Mouse (Mus musculus): ENCODE results near the gene Nxpe3. TPM values are rescaled to one million over a fixed set of nuclear protein-coding genes. Genes with fewer than 3 reads are reported as not detected.

Gene Nxpe3
- polyA plus RNA-seq (2015; fragmentation: Nextera tagmentation; extraction: Ambion mirVana): 0.47 and 0.71 TPM in 2 replicates

DNA sequence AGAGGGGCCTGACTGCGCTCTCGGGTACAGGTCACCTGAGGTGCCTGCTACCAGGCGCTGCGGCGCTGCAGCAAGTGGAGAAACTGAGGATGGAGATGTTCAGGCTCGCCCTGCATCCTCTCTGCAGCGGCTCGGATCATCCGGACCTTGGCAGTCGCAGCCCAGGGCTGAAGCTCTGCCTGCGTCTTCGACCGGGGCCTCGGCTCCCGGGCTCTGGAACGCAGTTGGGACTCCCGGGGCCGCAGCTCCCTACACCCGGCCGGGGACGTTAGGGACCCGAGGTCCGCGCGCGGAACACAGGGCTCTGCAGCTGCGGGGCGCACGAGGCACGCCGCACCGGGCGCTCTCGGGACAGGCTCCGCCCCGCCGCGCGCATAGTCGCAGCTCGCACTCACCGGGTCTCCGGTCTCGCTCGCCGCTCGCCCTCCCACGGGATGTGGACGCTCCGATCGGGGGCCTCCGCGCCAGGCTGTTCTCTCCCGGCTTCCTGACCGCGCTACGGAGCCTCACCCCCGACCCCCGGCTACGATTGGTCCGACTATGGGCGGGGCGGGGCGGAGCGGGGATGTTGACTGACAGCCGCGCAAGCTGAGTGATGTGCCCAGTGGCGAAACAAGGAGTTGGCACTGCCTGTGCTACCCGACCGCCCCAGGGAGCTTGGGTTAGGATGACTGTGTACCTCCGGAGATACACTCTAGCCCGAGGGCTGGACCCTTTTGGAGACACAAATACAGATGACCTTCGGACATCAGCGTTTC, at the start of gene Nxpe3:
Gene Nxpe3, minus strand, starts transcription at position 393 of the 758 bp plus-strand sequence.
- Histone ChIP-seq H3K9me3 (ENCODE audit: low read length) (no peaks in the 10 kb centered on the region), H3K4me2 (replicated peaks; ENCODE audit: low read depth, low read length) (peak within 1 kb of the TSS; percentile 85), H3K9ac (replicated peaks; ENCODE audit: low read depth) (peak within 1 kb of the TSS; percentile 37; the same call in 1 of the 2 replicates), H3K27ac (ENCODE audit: low read length) (peak within 1 kb of the TSS; percentile 85), H3K4me3 (ENCODE audit: low read depth, low read length) (peak within 1 kb of the TSS; percentile 55), H3K4me1 (ENCODE audit: insufficient read depth, low read depth, low read length) (0 out of 2 replicates have a peak, but pooled peaks cover 4% of the 10 kb centered on the region), H3K36me3 (ENCODE audit: insufficient read depth, low read length) (no peaks in the 10 kb centered on the region), H3K27me3 (replicated peaks; ENCODE audit: insufficient read depth, low read length) (no peaks in the 10 kb centered on the region)
- DNase-seq (ENCODE audit: low spot score) (peak; percentile 91), ATAC-seq (peak; percentile 93)
- TF ChIP-seq CTCF (IDR thresholded peaks at IDR 0.05) (peak; percentile 17), EP300 (IDR thresholded peaks at IDR 0.05) (no peak)
- 3% methylated on average over 55 of the region's 74 CpGs for WGBS

DNA sequence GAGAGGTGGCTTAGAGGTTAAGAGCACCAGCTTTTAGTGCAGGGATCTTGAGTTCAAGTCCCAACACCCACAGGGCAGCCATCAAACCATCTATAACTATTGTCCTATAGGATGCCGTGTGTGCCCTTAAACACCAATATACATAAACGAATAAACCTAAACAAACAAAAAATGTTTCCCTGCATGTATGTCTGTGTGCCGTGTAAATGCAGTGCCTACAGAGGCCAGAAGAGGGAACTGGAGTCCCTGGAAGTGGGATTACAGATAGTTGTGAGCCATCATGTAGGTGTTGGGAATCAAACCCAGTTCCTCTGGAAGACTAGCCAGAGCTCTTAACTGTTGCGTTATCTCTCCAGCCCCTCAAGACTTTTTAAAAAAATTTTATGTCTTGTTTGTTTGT, 45.7 kb upstream of the Nxpe3 start:
- no peak for DNase-seq (ENCODE audit: low spot score)
- H3K9ac ChIP-seq (replicated peaks; ENCODE audit: low read depth): no peak overlapping the region
- ATAC-seq: no peak
- no peak overlapping the region for H3K27ac ChIP-seq (ENCODE audit: low read length)
- no peaks in the 10 kb centered on the region for H3K27me3 ChIP-seq (replicated peaks; ENCODE audit: insufficient read depth, low read length)
- no peak for TF ChIP-seq CTCF (IDR thresholded peaks at IDR 0.05)
- H3K36me3 ChIP-seq (ENCODE audit: insufficient read depth, low read length): no peaks in the 10 kb centered on the region
- no peaks in the 10 kb centered on the region for H3K4me1 ChIP-seq (ENCODE audit: insufficient read depth, low read depth, low read length)
- H3K9me3 ChIP-seq (ENCODE audit: low read length): no peaks in the 10 kb centered on the region
- 86% methylated on average over 4 of the region's 4 CpGs for WGBS
- H3K4me2 ChIP-seq (replicated peaks; ENCODE audit: low read depth, low read length): no peak overlapping the region
- H3K4me3 ChIP-seq (ENCODE audit: low read depth, low read length): no peak overlapping the region

DNA sequence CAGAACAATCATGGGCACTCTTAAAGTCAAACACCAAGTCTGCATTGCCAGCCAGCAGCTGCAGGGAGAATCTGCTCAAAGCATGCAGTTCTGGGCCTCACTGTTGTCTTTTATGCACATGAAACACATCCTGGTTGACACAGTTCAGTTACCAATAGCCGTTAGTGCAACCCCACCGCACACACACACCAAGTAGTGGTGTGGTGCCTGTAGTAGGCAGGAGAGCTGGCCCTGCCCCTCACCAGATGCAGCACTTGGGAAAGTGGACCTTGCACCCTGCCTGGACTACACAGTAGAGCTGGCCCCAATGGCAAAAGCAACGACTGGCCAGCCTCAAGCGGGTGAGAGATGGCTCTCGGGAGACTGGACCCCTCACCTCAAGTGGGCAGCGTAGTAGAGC, 44.6 kb upstream of the Nxpe3 start:
- 79% methylated on average over 6 of the region's 6 CpGs for WGBS
- H3K4me2 ChIP-seq (replicated peaks; ENCODE audit: low read depth, low read length): no peak overlapping the region
- DNase-seq (ENCODE audit: low spot score): no peak
- H3K9me3 ChIP-seq (ENCODE audit: low read length): no peaks in the 10 kb centered on the region
- H3K4me3 ChIP-seq (ENCODE audit: low read depth, low read length): no peak overlapping the region
- ATAC-seq: no peak
- H3K4me1 ChIP-seq (ENCODE audit: insufficient read depth, low read depth, low read length): no peaks in the 10 kb centered on the region
- TF ChIP-seq EP300 (IDR thresholded peaks at IDR 0.05) (no peak), CTCF (IDR thresholded peaks at IDR 0.05) (no peak)
- H3K27me3 ChIP-seq (replicated peaks; ENCODE audit: insufficient read depth, low read length): no peaks in the 10 kb centered on the region
- H3K27ac ChIP-seq (ENCODE audit: low read length): no peak overlapping the region
- H3K36me3 ChIP-seq (ENCODE audit: insufficient read depth, low read length): no peaks in the 10 kb centered on the region
- H3K9ac ChIP-seq (replicated peaks; ENCODE audit: low read depth): no peak overlapping the region

DNA sequence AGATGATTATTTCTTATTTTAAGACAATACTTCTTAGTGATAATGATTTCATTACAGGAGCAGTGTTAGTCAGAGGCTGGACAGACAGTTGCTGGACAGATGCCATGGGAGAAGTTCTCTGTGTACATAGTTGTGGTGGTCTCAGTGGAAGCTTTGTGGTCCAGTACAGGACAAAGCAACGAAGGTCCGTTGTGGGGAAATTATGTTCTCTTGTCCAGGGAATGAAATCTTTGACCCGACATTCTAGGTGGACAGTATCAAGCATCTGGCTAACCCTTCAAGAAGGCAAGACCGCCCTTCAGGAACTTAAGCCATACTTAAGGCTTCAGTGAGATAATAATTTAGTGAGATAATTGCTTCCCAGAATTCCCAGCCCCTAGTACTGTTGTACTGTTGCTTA, 43.7 kb upstream of the Nxpe3 start:
- no peak overlapping the region for H3K4me2 ChIP-seq (replicated peaks; ENCODE audit: low read depth, low read length)
- no peak for ATAC-seq
- H3K27ac ChIP-seq (ENCODE audit: low read length): no peak overlapping the region
- no peak overlapping the region for H3K9ac ChIP-seq (replicated peaks; ENCODE audit: low read depth)
- TF ChIP-seq CTCF (IDR thresholded peaks at IDR 0.05) (no peak), EP300 (IDR thresholded peaks at IDR 0.05) (no peak)
- no peak overlapping the region for H3K4me3 ChIP-seq (ENCODE audit: low read depth, low read length)
- no peak for DNase-seq (ENCODE audit: low spot score)
- H3K9me3 ChIP-seq (ENCODE audit: low read length): no peaks in the 10 kb centered on the region
- 85% methylated on average over 4 of the region's 4 CpGs for WGBS
- H3K4me1 ChIP-seq (ENCODE audit: insufficient read depth, low read depth, low read length): no peaks in the 10 kb centered on the region
- H3K27me3 ChIP-seq (replicated peaks; ENCODE audit: insufficient read depth, low read length): no peaks in the 10 kb centered on the region
- no peaks in the 10 kb centered on the region for H3K36me3 ChIP-seq (ENCODE audit: insufficient read depth, low read length)

DNA sequence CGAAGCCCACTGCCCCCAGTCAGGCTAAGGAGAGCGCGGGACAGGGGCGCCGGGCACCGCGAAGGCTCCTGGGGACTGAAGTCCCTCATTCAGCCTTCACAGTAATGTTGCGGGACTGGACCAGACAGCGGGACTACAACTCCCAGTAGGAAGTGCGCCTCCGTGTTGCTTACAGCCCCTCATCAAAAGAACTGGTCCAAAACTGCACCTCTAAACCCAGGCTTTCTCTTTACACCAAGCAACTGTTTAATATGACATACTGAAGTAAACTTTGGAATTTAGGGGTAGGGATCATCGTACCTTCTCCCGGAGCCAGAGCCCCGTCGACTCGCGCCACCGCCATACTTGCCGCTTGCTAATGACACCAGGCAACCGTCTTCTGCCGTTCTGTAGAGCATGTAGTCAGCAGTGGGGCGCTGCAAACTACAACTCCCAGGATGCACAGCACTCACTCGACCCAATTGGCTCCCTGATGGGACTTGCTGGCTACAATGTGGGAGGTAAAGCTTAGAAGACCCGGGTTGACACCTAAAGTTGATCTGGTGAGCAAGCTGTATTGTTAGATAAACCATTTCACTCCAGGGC, 39.5 kb upstream of the Nxpe3 start, which contains the start of gene Cep97:
Gene Cep97, minus strand, starts transcription at position 403 of the 585 bp plus-strand sequence.
- Histone ChIP-seq H3K4me3 (ENCODE audit: low read depth, low read length) (peak within 1 kb of the TSS; percentile 77), H3K9me3 (ENCODE audit: low read length) (no peaks in the 10 kb centered on the region), H3K27ac (ENCODE audit: low read length) (no peak within 1 kb of the TSS), H3K4me2 (replicated peaks; ENCODE audit: low read depth, low read length) (peak within 1 kb of the TSS; percentile 81), H3K9ac (replicated peaks; ENCODE audit: low read depth) (peak within 1 kb of the TSS; percentile 56), H3K27me3 (replicated peaks; ENCODE audit: insufficient read depth, low read length) (no peaks in the 10 kb centered on the region), H3K36me3 (ENCODE audit: insufficient read depth, low read length) (no peaks in the 10 kb centered on the region), H3K4me1 (ENCODE audit: insufficient read depth, low read depth, low read length) (no peaks in the 10 kb centered on the region)
- ATAC-seq (peak; percentile 99), DNase-seq (ENCODE audit: low spot score) (peak; percentile 95)
- WGBS: under 1% methylated on average over 24 of the region's 24 CpGs
- TF ChIP-seq CTCF (IDR thresholded peaks at IDR 0.05) (peak; percentile 27; the same call in 1 of the 2 replicates), EP300 (IDR thresholded peaks at IDR 0.05) (no peak)

DNA sequence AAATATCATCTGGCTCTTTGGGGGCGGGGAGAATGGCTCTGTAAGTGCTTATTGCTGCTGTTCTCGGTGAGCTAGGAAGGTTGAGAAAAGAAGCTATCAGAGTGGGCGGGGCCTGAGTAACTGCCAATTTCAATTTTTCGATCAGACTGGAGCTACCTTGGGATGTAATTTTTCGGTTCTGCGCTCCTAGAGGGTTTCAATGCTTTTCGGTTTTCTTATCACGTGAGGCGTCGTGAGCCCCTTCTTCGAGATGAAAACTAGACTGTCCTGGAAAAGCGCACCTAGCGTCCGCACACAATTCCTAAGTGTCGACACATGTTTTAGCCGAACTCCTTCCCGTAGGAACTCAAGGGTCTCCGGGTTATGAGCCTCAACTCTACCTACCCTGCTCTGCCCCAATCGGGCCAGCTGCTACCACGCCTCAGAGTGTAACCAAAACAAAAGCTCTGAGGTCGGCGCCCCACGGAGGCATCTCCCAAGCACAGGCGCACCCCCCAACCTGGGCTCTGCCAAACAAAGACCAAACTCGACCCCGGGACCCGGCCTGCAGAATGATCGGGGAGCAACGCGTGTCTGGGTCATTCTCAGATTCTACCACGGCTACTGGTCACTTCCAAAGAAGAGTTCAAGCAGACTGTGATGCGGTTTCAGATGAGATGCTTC, 38.7 kb upstream of the Nxpe3 start:
- H3K9me3 ChIP-seq (ENCODE audit: low read length): no peaks in the 10 kb centered on the region

More for the DNA sequence above, 38.7 kb upstream of the Nxpe3 start:
- 2% methylated on average over 32 of the region's 32 CpGs for WGBS
- peak overlapping the region; percentile 56 for H3K9ac ChIP-seq (replicated peaks; ENCODE audit: low read depth)
- peak overlapping the region; percentile 81 for H3K4me2 ChIP-seq (replicated peaks; ENCODE audit: low read depth, low read length)
- no peaks in the 10 kb centered on the region for H3K27me3 ChIP-seq (replicated peaks; ENCODE audit: insufficient read depth, low read length)
- H3K4me3 ChIP-seq (ENCODE audit: low read depth, low read length): peak overlapping the region; percentile 77
- TF ChIP-seq EP300 (IDR thresholded peaks at IDR 0.05) (no peak), CTCF (IDR thresholded peaks at IDR 0.05) (no peak)
- H3K27ac ChIP-seq (ENCODE audit: low read length): no peak overlapping the region
- no peaks in the 10 kb centered on the region for H3K4me1 ChIP-seq (ENCODE audit: insufficient read depth, low read depth, low read length)
- peak; percentile 18 for ATAC-seq
- no peaks in the 10 kb centered on the region for H3K36me3 ChIP-seq (ENCODE audit: insufficient read depth, low read length)
- peak; percentile 30 for DNase-seq (ENCODE audit: low spot score)

Measured in lung, postnatal 0 days (tissue).